Mouse (Mus musculus) embryonic fibroblast, embryonic 13.5 days (primary cell): ENCODE data around the gene Negr1. TPM values are rescaled to one million over a fixed set of nuclear protein-coding genes. Genes with fewer than 3 reads are reported as not detected.
"Not testable (repeated sequence)": the region's sequence is repeated elsewhere in the genome, so short reads cannot be mapped to it uniquely, and the experiment has no call there.

Source experiments
- H3K27ac ChIP-seq: 2 replicates; pipeline ENCODE4 v1.5.1; 2012; ENCODE audit warnings: low read length, control low read depth, inconsistent platforms; ENCODE audit not compliant: insufficient read depth
- H3K4me1 ChIP-seq: 2 replicates; pipeline ENCODE4 v1.6.1; 2011; ENCODE audit warnings: low read length; ENCODE audit not compliant: control insufficient read depth, insufficient read depth
- H3K4me3 ChIP-seq: 2 replicates; pipeline ENCODE4 v1.5.1; 2011; ENCODE audit warnings: mild to moderate bottlenecking, control low read depth, low read length; ENCODE audit not compliant: insufficient read depth
- CTCF ChIP-seq: IDR thresholded peaks from 2 replicates; pipeline ENCODE4 v1.5.1; 2011; ENCODE audit warnings: mild to moderate bottlenecking, control low read depth, low read length, moderate library complexity, borderline replicate concordance; ENCODE audit not compliant: insufficient read depth
- POLR2A ChIP-seq: IDR thresholded peaks from 2 replicates; pipeline ENCODE4 v1.6.1; 2011; ENCODE audit warnings: low read depth, mild to moderate bottlenecking, control low read depth, low read length, moderate library complexity
- polyA plus RNA-seq: library from polyadenylated mRNA; stranded (reverse); fragments of >200 nt; gene quantifications from 2 replicates; pipeline ENCODE4 v1.2.4, GENCODE M21; 2011; ENCODE audit warnings: low read depth; ENCODE audit not compliant: missing spikeins, insufficient read length

The Negr1 gene
- polyA plus RNA-seq, 1 experiment: 2.2 TPM

DNA sequence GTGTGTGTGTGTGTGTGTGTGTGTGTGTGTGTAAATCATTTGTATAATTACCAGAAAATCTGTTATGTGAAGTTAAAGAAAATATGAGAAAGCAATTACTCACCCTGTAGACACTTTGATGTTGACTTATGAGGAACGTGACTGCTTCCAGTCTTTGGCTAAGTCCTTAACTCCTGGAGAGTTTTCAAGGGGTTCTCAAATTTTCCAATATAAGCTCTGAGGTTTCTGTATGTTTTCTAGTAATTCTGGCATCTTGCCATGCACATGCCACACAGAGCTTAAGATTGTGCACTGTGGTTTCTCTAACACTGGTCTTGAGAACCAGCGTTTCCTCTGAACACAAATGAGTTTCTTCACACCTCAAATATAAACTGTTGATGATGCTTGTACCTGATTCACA, 460.0 kb downstream of the Negr1 start:
- Histone ChIP-seq H3K27ac (no peak overlapping the region), H3K4me1 (no peaks in the 10 kb centered on the region), H3K4me3 (no peak overlapping the region)
- TF ChIP-seq CTCF: no peak
- no peak for TF ChIP-seq POLR2A

DNA sequence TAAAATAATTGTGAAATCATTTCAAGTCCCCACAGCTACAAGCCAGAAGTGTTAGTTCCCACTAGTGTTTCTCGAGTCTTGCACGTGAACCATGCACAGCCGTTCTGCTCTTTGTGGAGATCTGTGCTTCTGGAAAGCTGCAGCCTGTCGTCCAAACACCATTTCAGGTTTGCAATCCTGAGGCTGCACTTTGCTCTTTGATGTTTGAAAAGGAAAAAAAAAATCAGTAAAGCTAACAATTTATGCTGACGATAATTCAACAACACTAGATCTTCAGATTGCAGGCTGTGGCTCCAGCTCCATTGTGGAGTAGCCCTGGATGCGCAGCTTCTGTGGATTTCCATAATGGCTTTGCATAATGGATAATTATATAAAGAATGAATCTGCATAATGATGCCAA, 463.0 kb downstream of the Negr1 start:
- TF ChIP-seq POLR2A (no peak), CTCF (no peak)
- Histone ChIP-seq H3K4me3 (no peak overlapping the region), H3K27ac (no peak overlapping the region), H3K4me1 (no peaks in the 10 kb centered on the region)

DNA sequence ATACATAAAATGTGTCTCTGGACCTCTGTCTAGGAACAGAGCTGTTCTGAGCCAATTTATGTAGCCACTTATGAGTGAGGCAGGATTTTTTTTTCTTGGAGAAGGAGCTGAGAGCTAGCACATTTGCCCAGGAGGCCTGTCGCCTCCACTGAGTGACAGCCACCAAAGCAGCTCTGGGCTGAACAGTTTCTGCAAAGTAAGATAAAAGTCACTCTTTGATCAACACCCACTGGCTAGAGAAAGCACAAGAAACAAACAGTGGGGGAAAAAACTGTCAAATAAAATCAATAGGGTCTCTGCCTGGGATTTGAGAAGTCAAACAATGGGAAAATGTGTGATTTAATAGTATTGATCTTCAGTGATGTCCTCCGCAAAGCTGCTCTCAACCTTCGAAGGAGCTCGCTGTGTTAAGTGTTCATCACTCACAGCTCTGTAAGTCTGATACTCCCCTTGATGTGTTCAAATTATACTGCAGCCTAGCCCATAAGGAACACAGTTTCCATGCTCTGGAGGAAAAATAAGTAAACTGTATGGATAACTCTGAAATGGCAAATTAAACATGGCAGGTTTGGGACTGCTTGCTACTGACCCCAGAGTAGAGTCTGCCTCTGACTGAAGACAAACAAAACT, 470.0 kb downstream of the Negr1 start:
- no peak overlapping the region for H3K4me3 ChIP-seq
- TF ChIP-seq POLR2A (no peak), CTCF (no peak)
- no peak overlapping the region for H3K27ac ChIP-seq
- H3K4me1 ChIP-seq: peaks cover 7% of the 10 kb centered on the region

DNA sequence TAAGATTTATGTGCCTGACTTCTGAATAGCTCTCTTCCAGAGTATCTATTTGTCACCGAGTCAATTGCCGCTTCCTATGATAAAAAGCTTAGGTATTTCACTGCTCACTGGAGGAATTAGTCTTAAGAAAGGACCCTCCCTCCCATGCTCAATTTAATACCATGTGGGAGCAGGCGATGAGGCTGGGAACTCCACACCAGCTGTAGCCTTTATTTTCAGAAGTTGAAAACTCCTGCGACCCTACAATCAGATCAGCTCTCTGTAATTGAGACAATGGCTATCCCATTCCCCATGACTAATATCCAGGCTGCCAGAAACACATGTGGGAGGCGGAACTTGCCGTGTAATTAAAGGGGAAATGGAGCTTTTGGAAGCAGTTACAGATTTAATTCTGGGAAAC, 474.4 kb downstream of the Negr1 start:
- Histone ChIP-seq H3K4me1 (peaks cover 7% of the 10 kb centered on the region), H3K27ac (no peak overlapping the region), H3K4me3 (no peak overlapping the region)
- no peak for TF ChIP-seq CTCF
- no peak for TF ChIP-seq POLR2A

DNA sequence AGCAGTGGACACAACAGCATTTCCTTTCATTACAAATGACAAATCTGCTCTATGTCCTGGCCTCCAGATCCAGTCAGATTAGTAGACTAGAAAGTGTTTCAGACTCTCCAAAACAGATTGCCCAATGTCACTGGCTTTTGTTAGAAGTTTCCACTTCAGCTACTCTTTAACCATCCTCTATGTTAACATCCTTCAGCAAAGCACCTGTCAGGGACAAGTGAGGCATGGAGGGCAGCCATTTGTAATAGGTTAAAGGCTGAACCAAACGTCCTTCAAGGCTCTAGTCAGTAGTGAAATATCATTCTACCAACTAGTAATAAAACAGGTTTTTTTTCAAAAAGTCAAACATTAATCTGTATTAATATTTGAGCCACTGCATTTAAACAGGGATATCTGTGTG, 475.0 kb downstream of the Negr1 start:
- H3K4me1 ChIP-seq: peaks cover 7% of the 10 kb centered on the region
- H3K27ac ChIP-seq: no peak overlapping the region
- no peak for TF ChIP-seq POLR2A
- no peak for TF ChIP-seq CTCF
- no peak overlapping the region for H3K4me3 ChIP-seq

DNA sequence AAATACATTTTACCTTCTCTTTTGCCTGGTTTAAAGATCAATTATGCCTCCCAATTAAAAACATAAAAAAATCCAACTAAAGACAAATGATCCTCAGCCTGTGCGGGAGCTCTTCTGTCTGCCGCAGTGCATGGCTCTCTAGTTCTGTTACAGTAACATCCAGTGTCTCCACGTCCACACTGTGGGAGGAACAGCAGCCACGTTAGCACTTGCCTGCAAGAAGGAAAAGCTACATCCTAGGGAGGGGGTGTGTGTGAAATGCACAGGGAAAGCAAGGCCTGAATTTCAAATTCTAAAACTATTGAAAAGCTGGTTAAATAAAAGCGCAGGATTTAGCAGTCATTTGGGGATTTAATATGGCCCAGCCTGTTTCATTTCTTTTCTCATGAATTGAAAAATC, 479.0 kb downstream of the Negr1 start:
- TF ChIP-seq CTCF (no peak), POLR2A (no peak)
- no peak overlapping the region for H3K27ac ChIP-seq
- H3K4me3 ChIP-seq: no peak overlapping the region
- peaks cover 7% of the 10 kb centered on the region for H3K4me1 ChIP-seq

- TF ChIP-seq CTCF (no peak), POLR2A (no peak)
- Histone ChIP-seq H3K4me1 (no peaks in the 10 kb centered on the region), H3K4me3 (no peak overlapping the region), H3K27ac (no peak overlapping the region)
These were observed 483.0 kb downstream of the Negr1 start for GRCm38 (mm10) chr3:157044565-157044964.

GRCm38 (mm10) chr3:157064438-157064837, 502.8 kb downstream of the Negr1 start:
- H3K27ac ChIP-seq, H3K4me3 ChIP-seq, H3K4me1 ChIP-seq: not testable (repeated sequence)

- Histone ChIP-seq H3K4me3 (no peak overlapping the region), H3K4me1 (no peaks in the 10 kb centered on the region), H3K27ac (no peak overlapping the region)
- no peak for TF ChIP-seq CTCF
- TF ChIP-seq POLR2A: no peak
These were observed 504.7 kb downstream of the Negr1 start for GRCm38 (mm10) chr3:157066331-157066730.

DNA sequence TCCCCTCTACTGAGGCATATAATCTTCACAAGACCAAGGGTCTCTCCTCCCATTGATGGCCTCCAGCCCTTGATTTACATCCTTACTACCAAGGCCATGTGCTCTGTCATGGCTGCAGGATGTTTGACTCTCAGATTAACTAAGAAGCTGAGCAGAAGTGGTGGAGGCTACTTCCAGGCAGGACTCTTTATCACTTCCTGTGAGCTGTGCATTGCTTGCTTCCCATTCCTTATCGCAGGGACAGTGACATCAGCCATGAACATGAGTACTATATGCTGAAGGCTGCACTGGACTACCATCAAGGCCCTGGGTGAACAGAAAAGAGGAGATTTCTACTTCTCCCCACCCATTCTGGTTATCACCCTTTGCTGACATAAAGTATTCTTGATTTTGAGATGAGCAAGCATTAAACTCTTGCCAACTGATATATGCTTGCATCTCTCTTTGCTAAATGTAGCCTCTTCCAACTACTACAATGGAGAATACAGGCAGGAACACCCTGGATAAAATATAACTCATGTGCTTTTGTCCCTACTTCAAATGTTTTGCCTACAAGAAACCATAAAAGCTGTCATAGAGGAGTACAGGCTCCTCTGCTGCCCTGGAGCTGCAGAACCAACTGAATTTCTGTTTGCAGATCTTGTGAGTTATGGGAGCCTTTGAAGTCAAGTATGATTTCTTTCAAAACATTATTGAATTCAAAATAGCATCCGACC, 517.8 kb downstream of the Negr1 start:
- H3K4me1 ChIP-seq: no peaks in the 10 kb centered on the region
- TF ChIP-seq POLR2A: no peak
- TF ChIP-seq CTCF: no peak
- H3K27ac ChIP-seq: no peak overlapping the region
- no peak overlapping the region for H3K4me3 ChIP-seq
